Mouse (Mus musculus): ENCODE results near the gene Oasl1. TPM values are rescaled to one million over a fixed set of nuclear protein-coding genes. Genes with fewer than 3 reads are reported as not detected.

Gene Oasl1
- total RNA-seq (2023), result 1 to 10 TPM; 3.2 TPM

GRCm38 (mm10) chr5:114922998-114923473, at the start of gene Oasl1:
TSS of gene Oasl1 (plus strand) at chr5:114923240.

GRCm38 (mm10) chr5:114896688-114897373, 26.2 kb upstream of the Oasl1 start, which contains the start of gene Oasl2:
TSS of gene Oasl2 (plus strand) at chr5:114896936.

GRCm38 (mm10) chr5:114942074-114942765, 19.2 kb downstream of the Oasl1 start, which contains the start of gene 2210016L21Rik:
TSS of gene 2210016L21Rik (plus strand) at chr5:114942158.

GRCm38 (mm10) chr5:114970824-114971227, 47.8 kb downstream of the Oasl1 start, which contains the start of gene Hnf1a:
TSS of gene Hnf1a (minus strand) at chr5:114971094.

Other genes starting within 250 kb of the Oasl1 start
- 100 to 1,000 TPM; 141 to 143 TPM for gene Gltp, start 232.3 kb upstream of the Oasl1 start, total RNA-seq (2023)
- 10 to 100 TPM; 24.8 to 25.8 TPM for gene Tchp, start 215.5 kb upstream of the Oasl1 start, total RNA-seq (2023)
- 100 to 1,000 TPM; 137 to 146 TPM for gene Ankrd13a, start 148.6 kb upstream of the Oasl1 start, total RNA-seq (2023)
- gene Git2, start 147.7 kb upstream of the Oasl1 start, total RNA-seq (2023), result 100 to 1,000 TPM; 177 to 195 TPM
- gene 1500011B03Rik, start 99.8 kb upstream of the Oasl1 start, total RNA-seq (2023), result 10 to 100 TPM; 46.8 to 58.9 TPM
- not detected for gene 4930519G04Rik, start 69.6 kb upstream of the Oasl1 start, total RNA-seq (2023)
- gene Gm9936, start 64.6 kb upstream of the Oasl1 start, total RNA-seq (2023), result not detected
- 1 to 10 TPM; 4.9 to 9.6 TPM for gene Oasl2, start 26.3 kb upstream of the Oasl1 start, total RNA-seq (2023)
- gene 2210016L21Rik, start 18.9 kb downstream of the Oasl1 start, total RNA-seq (2023), result 10 to 100 TPM; 33.9 to 35.1 TPM
- not detected for gene Hnf1a, start 47.9 kb downstream of the Oasl1 start, total RNA-seq (2023)
- gene Sppl3, start 87.9 kb downstream of the Oasl1 start, total RNA-seq (2023), result 10 to 100 TPM; 65.3 to 67.6 TPM
- gene Gm10401, start 175.1 kb downstream of the Oasl1 start, total RNA-seq (2023), result not detected
- 10 to 100 TPM; 28.8 to 33.1 TPM for gene Acads, start 196.1 kb downstream of the Oasl1 start, total RNA-seq (2023)
- 10 to 100 TPM; 29.4 to 36.9 TPM for gene Unc119b, start 211.7 kb downstream of the Oasl1 start, total RNA-seq (2023)
- 10 to 100 TPM; 80.2 to 90.7 TPM for gene Mlec, start 234.9 kb downstream of the Oasl1 start, total RNA-seq (2023)

Measured in T-cell, adult 66 days (primary cell).